Mouse (Mus musculus) small intestine, adult 2 months (tissue): Measurements from ENCODE around the gene Tbc1d30. TPM values are rescaled to one million over a fixed set of nuclear protein-coding genes. Genes with fewer than 3 reads are reported as not detected.
A peak's percentile ranks its signal among the peaks of the same experiment; 100 is the strongest.
"Not testable (repeated sequence)": the region's sequence is repeated elsewhere in the genome, so short reads cannot be mapped to it uniquely, and the experiment has no call there.

Experiments
- H3K27ac ChIP-seq: fragments of 200-500 bp; 2 replicates; pipeline ENCODE4 v1.5.1; 2012; ENCODE audit warnings: low read depth, low read length, control low read depth, inconsistent platforms; ENCODE audit not compliant: insufficient read depth
- H3K27me3 ChIP-seq: fragments of 200-500 bp; 2 replicates; pipeline ENCODE4 v1.6.1; 2012; ENCODE audit warnings: mild to moderate bottlenecking, moderate library complexity, low read length, inconsistent platforms; ENCODE audit not compliant: control insufficient read depth, insufficient read depth
- H3K36me3 ChIP-seq: fragments of 200-500 bp; 2 replicates; pipeline ENCODE4 v1.6.1; 2012; ENCODE audit warnings: mild to moderate bottlenecking, low read length, control low read depth, inconsistent platforms; ENCODE audit not compliant: control insufficient read depth, insufficient read depth
- H3K4me1 ChIP-seq: fragments of 200-500 bp; 2 replicates; pipeline ENCODE4 v1.6.1; 2012; ENCODE audit warnings: low read length, inconsistent platforms, mixed read lengths; ENCODE audit not compliant: control insufficient read depth, insufficient read depth, insufficient read length
- H3K4me3 ChIP-seq: fragments of 200-500 bp; 2 replicates; pipeline ENCODE4 v1.5.1; 2012; ENCODE audit warnings: low read depth, mild to moderate bottlenecking, control low read depth, inconsistent platforms, low read length, moderate library complexity
- CTCF ChIP-seq: fragments of 200-500 bp; IDR thresholded peaks from 2 replicates; pipeline ENCODE4 v1.5.1; 2012; ENCODE audit warnings: low read depth, mild to moderate bottlenecking, control low read depth, inconsistent platforms, low read length, moderate library complexity, mixed read lengths; ENCODE audit not compliant: insufficient replicate concordance, insufficient read length; ENCODE audit errors: extremely low read depth
- POLR2A ChIP-seq: fragments of 200-500 bp; IDR thresholded peaks from 2 replicates; pipeline ENCODE4 v1.6.1; 2012; ENCODE audit warnings: low read depth, mild to moderate bottlenecking, control low read depth, inconsistent platforms, low read length, moderate library complexity
- WGBS: fragments of 180-500 bp; shearing (Covaris S2); methylation state at CpG from one replicate; pipeline ENCODE4 v1.1.7; 2018; 5-methylcytosine and 5-hydroxymethylcytosine counted together
- polyA plus RNA-seq: library from polyadenylated mRNA; depleted of rRNA; stranded (reverse); fragments of >200 nt; gene quantifications from 2 replicates; pipeline ENCODE4 v1.2.3, GENCODE M21; 2012

Tbc1d30 gene
- polyA plus RNA-seq, 1 experiment, result 5.5 TPM

DNA sequence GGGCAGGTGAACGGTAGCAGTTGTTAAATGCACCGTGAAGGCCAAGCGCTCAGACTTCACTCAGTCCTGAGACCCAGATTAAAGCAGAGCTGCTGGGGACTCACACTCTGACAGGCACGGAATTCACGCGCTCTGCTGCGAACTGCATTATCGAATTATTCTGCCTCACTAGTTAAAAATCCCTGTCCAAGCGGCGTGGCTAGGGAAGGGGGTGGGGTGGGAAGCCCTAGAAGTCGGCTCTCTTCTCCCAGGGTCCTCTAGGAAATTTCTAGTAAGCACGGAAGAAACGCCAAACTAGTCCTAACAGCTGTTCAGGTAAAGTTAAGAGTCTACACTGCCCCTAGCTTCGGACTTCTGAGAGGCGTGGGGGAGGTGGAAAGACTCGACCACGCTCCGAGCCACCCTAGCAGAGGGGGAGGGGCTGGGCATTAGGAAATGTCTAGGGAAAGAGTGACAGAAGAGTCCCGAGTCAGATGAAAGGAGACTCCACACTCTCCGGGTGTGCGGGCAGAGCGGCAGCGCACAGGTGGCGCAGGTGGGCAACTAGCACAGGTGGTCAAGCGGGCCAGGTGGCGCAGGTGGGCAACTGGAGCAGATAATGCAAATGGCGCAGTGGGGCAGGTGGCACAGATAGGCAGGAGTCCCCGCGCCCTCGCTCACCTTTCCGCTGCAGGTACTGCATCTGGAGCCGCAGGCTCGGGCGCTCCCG lies 567 bp downstream of the Tbc1d30 start:
- TF ChIP-seq CTCF (no peak), POLR2A (no peak)
- H3K36me3 ChIP-seq, result no peaks in the 10 kb centered on the region
- WGBS, result 3% methylated on average over 35 of the region's 35 CpGs
- H3K4me1 ChIP-seq, result no peaks in the 10 kb centered on the region; the same call in 1 of the 2 replicates
- no peaks in the 10 kb centered on the region; the same call in 1 of the 2 replicates for H3K27me3 ChIP-seq
- peak overlapping the region; percentile 17; the same call in 1 of the 2 replicates for H3K27ac ChIP-seq
- peak overlapping the region; percentile 77 for H3K4me3 ChIP-seq

DNA sequence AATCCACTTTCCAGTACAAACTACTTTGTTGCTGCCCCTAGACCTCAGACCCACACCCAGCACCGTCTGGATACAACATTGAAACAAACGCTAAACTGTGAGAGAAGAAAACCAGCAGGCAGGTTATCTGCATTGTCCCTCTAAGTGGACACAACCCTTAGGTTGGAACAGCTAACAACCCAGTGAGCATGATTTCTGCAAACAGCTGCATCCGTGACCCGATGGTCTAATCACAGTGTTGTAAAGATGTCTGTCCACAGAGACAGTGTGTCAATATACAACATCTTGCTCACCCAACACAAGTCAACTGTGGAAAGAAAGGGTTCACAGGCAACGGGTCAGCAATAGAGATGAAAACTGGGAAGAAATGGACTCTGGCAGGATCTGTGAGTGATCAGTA lies 1.8 kb downstream of the Tbc1d30 start:
- H3K4me3 ChIP-seq, result no peak overlapping the region
- H3K36me3 ChIP-seq, result no peaks in the 10 kb centered on the region
- H3K4me1 ChIP-seq, result no peaks in the 10 kb centered on the region; the same call in 1 of the 2 replicates
- TF ChIP-seq POLR2A (no peak), CTCF (no peak)
- H3K27me3 ChIP-seq, result no peaks in the 10 kb centered on the region; the same call in 1 of the 2 replicates
- WGBS, result 42% methylated on average over 5 of the region's 5 CpGs
- no peak overlapping the region for H3K27ac ChIP-seq

GRCm38 (mm10) chr10:121343867-121344266 lies 7.2 kb downstream of the Tbc1d30 start:
- TF ChIP-seq POLR2A, result no peak
- TF ChIP-seq CTCF, result no peak
- 77% methylated on average over 6 of the region's 6 CpGs for WGBS
- peaks cover 1% of the 10 kb centered on the region; the same call in 1 of the 2 replicates for H3K36me3 ChIP-seq
- no peak overlapping the region for H3K4me3 ChIP-seq
- H3K27ac ChIP-seq, result no peak overlapping the region; the same call in 1 of the 2 replicates
- H3K4me1 ChIP-seq, result no peaks in the 10 kb centered on the region
- H3K27me3 ChIP-seq, result no peaks in the 10 kb centered on the region

- peaks cover 1% of the 10 kb centered on the region; the same call in 1 of the 2 replicates for H3K36me3 ChIP-seq
- WGBS, result 96% methylated on average over 10 of the region's 10 CpGs
- no peaks in the 10 kb centered on the region for H3K4me1 ChIP-seq
- no peak overlapping the region for H3K27ac ChIP-seq
- no peaks in the 10 kb centered on the region for H3K27me3 ChIP-seq
- TF ChIP-seq POLR2A, result no peak
- TF ChIP-seq CTCF, result no peak
- H3K4me3 ChIP-seq, result no peak overlapping the region
Observed at GRCm38 (mm10) chr10:121342260-121342659, 8.8 kb downstream of the Tbc1d30 start.

GRCm38 (mm10) chr10:121340754-121341593 lies 10.1 kb downstream of the Tbc1d30 start:
- H3K27me3 ChIP-seq, result no peaks in the 10 kb centered on the region
- 82% methylated on average over 11 of the region's 11 CpGs for WGBS
- TF ChIP-seq POLR2A, result no peak
- no peak for TF ChIP-seq CTCF
- no peaks in the 10 kb centered on the region for H3K4me1 ChIP-seq
- peaks cover 1% of the 10 kb centered on the region; the same call in 1 of the 2 replicates for H3K36me3 ChIP-seq
- H3K4me3 ChIP-seq, result no peak overlapping the region
- H3K27ac ChIP-seq, result no peak overlapping the region

- 52% methylated on average over 14 of the region's 14 CpGs for WGBS
- not testable (repeated sequence) for H3K36me3 ChIP-seq, H3K4me1 ChIP-seq, H3K27me3 ChIP-seq, H3K4me3 ChIP-seq, H3K27ac ChIP-seq
Observed at GRCm38 (mm10) chr10:121336536-121336935, 14.5 kb downstream of the Tbc1d30 start.

DNA sequence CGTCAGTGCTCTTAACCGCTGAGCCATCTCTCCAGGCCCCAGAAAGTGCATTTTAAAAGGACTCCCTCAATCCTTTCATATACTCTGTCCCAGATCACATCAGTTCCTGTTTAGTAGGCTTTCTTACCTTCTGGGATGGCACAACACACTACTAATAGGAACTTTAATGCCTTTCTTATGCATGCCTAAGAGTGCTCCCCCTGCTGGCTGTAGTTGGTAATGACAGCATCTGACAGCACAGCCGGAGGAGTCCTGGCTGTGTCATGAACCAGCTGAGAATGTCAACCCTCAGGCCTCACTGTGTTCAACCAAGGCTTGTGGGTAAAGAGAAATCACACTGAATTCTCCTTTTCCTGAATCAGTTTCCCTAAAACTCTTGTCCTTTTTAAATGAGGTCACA lies 16.5 kb downstream of the Tbc1d30 start:
- H3K4me1 ChIP-seq, result no peaks in the 10 kb centered on the region
- H3K27me3 ChIP-seq, result no peaks in the 10 kb centered on the region
- TF ChIP-seq CTCF (peak; percentile 71; the same call in 1 of the 2 replicates), POLR2A (no peak)
- no peak overlapping the region for H3K4me3 ChIP-seq
- WGBS, result 74% methylated on average over 3 of the region's 3 CpGs
- H3K36me3 ChIP-seq, result peaks cover 6% of the 10 kb centered on the region
- H3K27ac ChIP-seq, result no peak overlapping the region
